Mouse (Mus musculus): ENCODE measurements around the gene Idua. TPM values are rescaled to one million over a fixed set of nuclear protein-coding genes. Genes with fewer than 3 reads are reported as not detected.
A peak's percentile ranks its signal among the peaks of the same experiment; 100 is the strongest.

Idua gene
- total RNA-seq, 1 experiment from 2014 or later, result 19.1 TPM

DNA sequence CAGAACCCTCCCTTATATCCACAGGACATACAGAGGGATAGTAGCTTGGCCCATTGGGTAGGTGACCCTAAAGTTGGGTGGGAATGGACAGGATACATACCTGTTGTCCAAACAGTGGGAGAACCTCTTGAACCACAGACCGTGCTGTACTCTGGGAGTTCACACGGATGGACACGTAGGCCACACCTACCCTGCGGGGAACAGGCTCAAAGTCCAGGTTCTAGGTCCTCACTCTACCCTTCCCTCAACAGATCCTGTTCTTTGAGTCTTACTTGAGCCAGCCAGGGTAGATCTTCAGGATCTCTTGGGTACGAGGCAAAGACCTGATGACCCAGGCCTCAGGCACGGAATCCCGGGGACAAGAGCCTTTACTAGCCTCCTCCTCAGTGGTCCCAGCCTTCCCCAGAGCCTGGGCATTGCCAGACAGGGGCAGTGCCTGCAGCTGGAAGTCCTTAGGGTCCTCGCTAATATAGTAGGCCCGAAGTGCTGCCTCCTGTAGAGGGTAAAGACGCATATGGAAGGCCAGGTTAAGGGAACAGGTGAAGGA lies 5.6 kb upstream of the Idua start:
- DNase-seq, result no peak

DNA sequence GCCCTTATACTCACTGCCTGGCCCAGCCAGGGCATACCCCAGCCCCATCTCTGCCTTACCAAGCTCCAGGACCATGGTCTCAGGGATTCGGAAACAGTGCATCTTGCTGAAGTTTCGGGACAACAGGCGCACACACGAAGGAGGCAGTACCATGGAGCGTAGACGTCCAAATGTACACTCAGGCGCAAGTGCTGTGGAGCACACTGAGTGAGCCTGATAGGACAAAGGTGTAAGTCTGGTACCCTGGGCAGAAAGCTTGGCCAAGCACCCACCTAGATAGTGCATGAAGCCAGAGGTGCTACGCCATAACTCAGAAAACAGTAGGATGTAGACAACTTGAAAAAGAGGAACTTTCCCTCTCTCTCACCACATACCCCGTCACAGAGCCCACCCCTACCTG lies 4.8 kb upstream of the Idua start:
- no peak for DNase-seq

DNA sequence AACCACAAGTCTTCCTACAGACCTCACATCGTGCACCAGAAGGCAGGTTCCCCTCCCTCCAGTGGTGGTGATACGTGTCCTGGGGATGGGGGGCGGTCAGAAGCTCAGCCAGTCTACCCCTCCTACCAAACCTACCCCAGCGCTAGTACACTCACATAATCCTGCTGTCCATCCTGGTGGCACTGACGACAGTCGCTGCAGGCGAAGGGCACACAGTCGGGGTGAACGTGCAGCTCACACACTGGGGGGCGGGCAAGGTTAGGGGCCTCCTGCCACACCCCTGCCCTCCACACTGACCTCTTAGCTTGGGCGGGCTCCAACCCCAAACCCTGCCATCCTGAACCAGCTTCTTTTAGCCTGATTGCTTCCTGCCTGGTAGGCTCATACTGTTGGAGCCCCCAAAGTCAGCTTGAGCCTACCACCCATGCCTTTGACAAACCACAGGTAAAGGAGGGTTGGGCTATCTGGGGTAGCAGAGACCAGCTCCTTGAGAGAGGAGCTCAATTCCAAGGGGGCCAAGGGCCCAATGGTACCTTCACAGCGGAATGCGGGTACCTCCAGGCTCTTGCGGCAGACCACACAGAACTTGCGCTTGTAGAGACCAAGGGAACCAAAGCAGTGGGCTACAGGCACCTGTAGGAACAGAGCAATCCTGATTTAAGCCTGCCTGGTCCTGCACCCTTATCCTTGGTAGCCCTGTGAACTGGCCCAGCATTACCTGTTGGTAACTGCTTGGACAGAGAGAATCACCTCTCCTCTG lies 4.1 kb upstream of the Idua start:
- no peak for DNase-seq

DNA sequence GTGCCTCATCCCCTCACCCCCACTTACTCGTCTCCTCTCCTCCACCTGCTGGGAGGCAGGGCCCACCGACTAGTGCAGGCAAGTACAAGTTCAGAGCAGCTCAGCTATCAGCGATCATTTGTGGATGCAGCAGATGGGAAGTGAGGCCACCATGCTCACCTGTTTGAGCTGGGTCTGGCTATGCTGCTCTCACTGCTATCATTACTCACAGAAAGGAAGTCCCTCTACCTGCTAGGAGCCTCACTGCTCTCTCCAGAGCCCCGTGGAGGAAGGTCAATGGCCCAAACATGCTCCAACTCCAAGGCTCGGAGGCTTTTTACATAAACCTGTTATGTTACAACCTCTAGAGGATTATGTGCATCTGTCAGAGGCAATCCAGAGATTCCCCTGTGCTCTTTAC lies 2.7 kb upstream of the Idua start:
- no peak for DNase-seq

DNA sequence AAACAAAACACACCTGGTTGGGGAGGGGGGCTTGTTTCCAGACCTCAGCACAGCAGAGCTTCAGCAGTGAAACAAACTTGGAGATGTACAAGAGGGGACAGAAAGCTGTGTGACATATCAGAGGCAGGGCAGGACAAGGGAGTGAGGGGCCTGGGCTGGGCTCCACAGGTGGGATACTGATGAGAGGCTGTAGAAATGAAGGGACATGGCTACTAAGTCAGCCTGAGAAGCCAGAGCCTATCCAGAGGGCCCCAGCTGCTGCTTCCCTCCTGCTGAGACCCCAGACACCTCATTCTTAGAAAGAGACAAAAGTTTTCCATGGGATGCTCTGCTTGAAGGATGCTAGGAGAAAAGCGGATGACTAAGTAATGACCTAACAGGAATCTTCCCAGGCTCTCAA lies 1.5 kb upstream of the Idua start:
- DNase-seq, result no peak

DNA sequence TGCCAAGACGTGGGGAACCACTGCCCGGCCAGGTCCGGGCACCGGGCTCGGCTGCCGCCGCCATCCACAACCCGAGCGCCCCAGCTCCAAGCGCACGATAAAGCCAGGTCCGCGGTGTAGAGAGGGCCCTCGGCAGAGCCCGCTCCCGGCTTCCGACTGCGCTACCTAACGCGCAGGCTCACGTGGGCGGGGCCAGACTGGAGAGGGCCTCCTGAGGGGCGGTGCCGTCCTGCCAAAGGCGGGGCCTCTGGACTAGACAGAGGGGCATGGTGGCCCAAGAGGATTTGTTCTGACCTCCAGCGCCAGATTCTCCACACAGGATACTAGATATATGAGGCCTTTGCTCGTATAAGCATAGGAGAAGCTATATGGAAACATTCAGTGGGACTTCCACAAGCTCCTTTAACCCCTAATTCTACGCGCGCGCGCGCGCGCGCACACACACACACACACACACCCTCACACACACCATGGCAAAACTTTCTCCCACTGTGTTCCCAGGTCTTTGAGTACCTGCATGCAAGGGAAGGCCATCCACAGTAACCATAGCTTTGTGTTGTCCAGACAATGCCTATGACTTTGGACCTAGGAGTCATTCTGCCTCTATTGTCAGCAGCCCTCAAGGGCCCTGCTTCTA lies 619 bp downstream of the Idua start:
- DNase-seq, result peak; percentile 96

DNA sequence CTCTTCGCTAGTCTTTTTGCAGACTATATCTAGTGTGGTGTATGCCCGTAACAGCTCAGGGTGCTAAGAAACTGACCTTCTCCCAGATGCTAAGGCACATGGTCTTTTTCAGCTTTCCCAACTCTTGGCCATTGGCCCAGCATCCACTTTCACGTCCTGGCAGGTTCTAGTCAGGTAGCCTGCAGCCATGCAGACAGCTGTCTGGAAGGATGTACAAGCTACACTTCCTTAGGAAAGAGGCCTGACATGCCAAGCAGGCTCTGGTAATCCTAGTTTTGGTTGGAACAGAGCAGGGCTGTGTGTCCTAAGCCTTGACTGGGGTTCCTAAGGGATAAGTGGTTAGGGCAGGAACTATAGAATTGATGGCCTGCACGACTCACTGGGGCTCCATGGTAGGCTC lies 2.6 kb downstream of the Idua start:
- DNase-seq, result no peak

DNA sequence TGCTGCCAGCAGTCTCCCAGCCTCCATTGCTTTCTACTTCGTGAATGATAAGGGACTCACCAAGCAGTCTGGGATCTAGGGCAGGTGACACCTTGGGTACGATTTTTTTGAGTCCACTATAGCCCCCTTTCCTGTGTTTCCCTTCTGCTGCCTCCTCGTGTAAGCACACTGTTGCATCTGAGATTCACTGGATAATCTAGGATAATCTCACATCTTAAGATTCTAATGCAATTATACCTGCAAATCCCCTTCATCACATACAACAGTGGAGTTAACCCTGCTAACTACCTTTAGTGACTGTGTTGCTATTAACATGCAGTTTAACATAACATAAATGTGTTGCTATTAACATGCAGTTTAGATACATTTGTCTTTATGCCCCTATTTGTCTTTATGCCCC lies 4.9 kb downstream of the Idua start:
- no peak for DNase-seq

DNA sequence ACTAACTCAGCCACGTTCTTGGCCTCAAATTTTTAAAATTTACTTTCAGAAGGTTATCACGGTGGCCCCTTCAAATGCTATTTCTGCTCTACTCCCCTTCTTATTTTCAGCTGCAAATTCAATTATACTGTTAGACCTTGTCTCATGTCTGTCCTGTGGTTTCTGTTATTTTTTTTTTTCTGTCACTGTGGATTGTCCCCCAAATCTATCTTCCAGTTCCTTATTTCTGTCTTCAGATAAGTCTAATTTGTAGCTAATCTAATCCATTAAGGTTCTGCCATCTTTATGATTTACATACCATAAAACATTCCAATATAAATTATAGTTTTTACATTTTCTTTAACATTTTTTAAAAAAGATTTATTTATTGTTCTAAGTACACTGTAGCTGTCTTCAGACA lies 7.2 kb downstream of the Idua start:
- DNase-seq, result no peak

DNA sequence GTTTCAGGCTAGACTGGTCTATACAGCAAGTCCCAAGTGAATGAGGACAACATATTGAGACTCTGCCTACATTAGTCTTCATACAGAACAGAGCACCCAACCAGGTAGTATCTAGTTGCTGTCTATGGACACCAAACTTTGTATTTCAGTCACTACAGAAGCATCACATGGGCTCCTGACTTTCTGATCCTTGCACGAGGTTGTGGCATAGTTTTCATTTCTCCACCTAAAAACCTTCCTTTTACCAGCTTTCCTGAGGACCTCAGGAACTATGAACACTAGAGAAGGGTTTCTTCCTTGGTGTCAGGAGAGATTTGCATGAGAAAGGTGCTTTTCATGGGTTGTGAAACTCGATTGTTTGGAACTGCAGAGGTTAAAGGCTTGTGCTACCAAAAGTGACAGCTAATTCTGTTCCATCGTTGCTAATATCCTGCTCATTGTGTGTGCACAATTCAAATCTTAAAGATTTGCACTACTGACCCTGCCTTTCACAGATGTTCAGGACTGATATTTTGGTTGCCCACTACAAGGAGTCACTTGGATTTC lies 8.3 kb downstream of the Idua start:
- DNase-seq, result no peak

DNA sequence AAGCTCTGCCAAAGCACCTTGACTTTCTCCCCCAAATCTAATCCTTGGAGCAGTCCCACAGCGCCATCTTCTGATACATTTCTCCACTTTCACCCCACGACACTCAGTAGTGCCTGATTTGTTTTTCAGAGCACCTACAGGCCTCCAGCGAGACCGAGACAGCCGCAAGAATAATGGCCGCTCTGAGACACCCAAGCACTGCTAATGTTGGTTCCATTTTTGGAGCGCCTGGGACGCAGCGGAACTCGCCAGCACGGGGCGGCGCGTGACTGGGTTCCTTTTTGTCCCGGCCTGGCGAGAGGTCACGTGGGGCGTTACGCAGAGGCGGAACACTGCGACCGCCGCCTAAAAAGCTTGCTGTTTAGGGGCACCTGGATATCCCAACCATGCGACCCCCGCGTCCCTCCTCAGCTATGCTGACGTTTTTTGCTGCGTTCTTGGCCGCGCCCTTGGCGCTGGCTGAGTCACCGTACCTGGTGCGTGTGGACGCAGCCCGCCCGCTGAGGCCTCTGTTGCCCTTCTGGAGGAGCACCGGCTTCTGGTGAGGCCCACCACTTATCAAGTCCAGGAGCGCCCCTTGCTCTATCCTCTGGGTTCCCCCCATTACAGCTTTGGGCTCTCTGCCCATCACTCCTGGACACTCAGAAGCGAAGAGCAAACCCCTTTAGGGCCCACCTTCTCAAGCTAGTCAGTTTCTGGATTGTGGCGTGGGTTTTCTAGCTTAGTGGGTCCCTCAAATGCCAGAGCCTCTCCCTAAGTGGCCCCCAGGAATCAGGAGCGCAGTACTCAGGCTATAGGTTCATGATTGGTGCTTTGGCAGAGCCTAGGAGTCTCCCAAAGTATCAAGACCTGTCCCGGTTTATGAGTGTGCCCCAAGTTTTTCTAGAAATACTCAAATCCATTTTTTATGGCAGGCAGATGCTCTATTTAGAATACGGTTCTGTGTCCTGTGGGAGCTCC lies 9.1 kb downstream of the Idua start, which contains the start of gene Dgkq:
Gene Dgkq, minus strand, starts transcription at position 696 of the 960 bp plus-strand sequence.
- DNase-seq, result peak; percentile 88

DNA sequence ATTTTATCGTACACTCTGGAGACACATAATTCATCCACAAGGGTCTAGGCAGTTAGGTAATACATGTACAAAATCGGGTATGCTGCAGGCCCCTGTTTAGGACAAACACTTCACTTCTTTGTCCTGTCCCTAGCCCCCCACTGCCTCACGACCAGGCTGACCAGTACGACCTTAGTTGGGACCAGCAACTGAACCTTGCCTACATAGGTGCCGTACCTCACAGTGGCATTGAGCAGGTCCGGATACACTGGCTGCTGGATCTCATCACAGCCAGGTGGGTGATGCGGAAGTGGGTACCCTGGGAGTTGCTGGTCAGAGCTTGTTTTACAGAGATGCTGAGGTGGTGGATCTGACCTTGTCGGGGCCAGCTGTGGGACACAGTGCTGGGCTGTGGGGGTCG lies 9.9 kb downstream of the Idua start:
- DNase-seq, result no peak

DNA sequence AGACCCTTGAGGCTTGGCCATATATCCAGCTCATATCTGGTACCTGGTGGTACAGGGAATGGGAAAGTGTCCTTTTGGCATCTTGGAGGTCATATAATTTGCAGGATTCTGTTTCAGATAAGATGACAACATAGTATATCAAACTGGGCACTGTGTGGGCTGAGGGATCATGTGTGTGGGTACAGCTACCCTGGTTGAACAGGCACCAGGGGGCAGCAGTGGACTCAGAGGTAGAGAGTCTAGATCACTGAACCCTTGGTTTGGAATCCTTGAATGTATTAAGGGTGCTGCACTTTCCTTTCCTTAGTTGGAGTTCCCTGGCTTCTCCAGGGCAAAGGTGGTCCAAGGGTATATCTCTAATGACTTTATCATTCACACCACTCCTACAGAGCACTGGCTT lies 10.7 kb downstream of the Idua start:
- peak; percentile 71 for DNase-seq

DNA sequence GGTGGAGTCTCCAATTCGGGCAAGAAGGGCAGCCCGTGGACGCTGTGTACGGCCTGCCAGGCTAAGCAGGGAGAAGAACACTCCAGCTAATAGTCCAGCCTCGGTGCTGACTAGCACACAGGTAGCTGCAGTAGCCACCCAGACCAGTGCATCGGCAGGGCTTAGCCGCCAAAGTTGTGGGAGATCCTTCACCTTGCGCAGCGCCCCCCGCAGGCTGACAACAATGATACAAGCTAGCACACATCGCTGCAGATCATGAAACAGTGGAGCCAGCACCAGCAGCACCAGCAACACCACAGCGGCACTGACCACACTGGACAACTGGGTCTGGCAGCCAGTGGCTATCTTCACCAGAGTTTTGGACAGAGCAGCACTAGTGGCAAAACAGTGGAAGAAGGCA lies 11.6 kb downstream of the Idua start:
- DNase-seq, result no peak

DNA sequence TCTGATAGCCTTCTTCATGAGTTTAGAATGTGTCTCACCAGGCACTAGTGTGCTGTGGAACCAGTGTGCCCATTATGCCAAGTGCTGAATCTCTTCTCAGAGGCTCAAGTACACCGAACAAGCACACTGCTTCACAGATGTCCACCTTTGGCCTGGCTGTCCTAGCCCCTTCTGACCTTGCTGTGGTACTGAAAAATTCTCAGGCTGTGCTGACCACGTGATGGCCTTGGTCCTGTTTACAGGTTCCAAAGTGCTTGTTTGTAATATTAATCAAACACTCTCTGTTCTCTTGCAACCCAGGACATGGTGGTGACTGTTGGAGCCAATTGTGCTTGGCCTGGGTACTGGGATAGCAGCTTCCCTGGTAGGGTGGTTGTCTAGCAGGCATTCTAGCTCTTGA lies 14.5 kb downstream of the Idua start:
- DNase-seq, result no peak

DNA sequence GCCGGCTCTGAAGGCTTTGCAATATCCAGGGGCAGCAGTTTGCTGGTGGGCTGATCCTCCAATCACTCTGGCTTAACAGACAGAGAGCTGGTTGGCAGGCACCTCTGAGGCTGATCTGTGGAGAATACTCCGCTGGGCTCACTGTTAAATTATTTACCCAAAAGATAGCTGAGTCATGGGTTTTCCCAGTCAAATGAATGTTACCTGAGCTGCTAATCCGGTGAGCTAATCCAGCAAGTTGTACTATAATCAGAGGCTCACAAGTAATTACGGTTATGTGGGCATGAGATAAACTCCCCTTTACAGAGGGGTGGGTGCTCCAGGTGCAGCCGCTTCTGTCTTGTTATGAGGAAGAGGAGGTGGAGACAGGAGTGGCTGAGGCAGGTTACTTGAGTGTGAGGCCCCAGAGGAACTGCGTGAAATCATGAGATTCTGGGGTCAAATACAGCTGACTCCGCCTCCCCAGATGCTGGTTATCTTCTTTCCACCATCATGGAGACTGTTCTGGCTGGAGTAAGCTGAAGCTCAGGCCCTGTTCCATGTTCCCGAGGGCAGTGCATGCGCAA lies 15.2 kb downstream of the Idua start, which contains the start of gene Slc26a1:
Gene Slc26a1, minus strand, starts transcription at position 319 of the 566 bp plus-strand sequence.
- DNase-seq, result no peak

DNA sequence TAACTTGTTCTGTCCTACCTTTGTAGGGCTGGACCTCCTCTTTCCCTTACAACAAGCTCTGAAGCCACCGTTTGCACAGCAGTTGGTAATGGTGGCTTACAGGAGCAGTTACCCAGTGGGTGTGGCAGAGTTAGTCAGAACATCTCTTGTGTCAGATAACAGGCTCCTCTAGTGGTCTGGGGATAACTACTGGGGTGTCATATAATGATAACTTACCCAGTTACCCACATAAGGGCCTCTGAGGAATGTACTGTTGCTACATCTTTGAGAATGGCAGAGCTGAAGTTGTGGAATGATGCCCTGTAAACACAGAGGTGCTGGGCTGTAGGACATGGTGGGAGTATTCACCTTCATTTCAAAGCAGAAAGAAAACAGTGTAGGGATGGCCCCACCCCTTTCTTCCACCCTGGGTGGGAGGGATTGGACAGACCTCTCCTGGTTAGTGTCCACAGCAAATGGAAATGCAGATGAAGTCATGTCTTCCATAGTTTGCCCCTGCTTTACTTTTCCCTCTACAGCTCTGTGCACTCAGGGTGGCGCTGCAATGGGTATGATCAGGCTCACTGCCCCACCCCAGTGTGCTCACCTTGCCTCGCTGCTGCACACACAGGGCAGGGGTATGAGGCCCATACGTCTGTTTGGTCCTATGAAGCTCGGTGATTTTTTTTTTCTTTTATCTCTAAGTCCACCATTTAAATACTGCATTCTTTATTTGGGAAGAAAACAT lies 16.8 kb downstream of the Idua start:
- no peak for DNase-seq

DNA sequence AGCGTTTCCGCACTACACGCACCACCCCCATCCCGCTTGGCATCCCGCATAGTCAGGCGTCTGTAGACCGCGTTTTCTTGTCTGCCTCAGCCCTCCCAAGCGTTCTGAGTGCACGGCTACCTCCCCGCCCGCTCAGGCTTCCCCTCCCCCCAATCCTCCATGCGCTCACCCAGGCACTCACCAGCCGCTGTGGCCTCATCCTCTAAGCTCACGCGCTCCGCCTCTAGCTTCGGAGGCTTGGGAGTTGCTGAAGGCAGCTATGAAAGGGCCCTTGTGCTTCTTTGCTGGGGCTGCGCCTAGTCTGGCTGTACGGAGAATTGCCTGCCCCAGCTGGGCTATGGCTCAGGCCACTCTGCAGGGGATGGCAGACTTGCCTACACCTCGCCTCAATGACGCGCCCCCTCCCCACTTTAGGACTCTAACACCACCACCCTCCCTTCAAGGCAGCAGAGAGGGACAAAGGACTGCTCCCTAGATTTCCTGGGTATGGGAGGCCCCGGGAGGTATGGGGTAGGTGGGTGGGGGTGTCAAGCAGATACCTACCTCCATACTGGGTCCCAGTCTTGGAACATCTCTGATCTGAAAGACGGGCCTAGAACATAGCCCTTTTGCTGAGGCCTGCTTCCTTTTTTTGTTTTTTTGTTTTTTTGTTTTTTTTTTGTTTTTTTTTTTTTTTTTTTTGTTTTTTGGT lies 17.6 kb downstream of the Idua start:
- peak; percentile 50 for DNase-seq

DNA sequence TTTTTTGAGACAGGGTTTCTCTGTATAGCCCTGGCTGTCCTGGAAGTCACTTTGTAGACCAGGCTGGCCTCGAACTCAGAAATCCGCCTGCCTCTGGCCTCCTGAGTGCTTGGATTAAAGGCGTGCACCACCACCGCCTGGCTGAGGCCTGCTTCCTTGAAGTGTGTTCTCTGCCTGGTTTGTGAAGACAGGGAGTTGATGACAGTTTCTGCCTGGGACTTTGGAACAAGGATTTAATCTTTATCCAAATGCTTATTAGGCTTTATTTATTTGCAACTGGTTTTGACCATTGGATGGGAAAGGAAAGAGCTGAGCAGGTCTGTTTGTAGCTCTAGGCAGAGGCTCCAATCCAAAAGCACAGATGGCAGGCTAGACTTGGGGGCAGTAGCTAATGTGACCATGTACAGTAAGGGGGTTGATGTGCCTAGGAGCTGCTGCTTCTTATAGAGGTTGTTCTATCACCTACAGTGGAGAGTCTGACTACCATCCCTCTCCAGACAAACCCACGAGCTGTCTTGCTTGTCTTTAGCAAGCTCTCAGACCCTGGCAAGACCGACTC lies 18.2 kb downstream of the Idua start:
- no peak for DNase-seq

DNA sequence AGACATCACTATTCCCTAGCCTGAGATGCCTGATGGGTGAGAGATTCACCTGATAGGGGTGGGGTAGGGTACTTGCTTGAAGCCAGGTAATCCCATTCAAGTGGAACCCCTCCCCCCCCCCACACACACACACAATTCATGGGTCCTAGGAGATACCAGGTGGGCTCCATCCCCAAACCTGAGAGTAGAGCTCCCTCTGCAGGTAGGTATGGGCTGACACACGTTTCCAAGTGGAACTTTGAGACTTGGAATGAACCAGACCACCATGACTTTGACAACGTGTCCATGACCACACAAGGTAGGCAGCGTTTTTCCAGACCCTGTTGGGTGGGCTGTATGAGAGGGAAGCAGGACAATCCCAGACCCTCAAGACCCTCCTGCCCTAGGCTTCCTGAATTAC lies 19.8 kb downstream of the Idua start:
- no peak for DNase-seq

Measured in adrenal gland, postnatal 25 days (tissue).